Mouse (Mus musculus) layer of hippocampus, adult 11-12 months (tissue): ENCODE measurements around the gene Chn1.
A peak's percentile ranks its signal among the peaks of the same experiment; 100 is the strongest.

Experiments used
- DNase-seq: peaks from one replicate; pipeline ENCODE4 v3.0.0; 2022; ENCODE audit warnings: low spot score

The Chn1 gene

GRCm38 (mm10) chr2:73745647-73746374, 29.3 kb downstream of the Chn1 start:
- peak; percentile 59 for DNase-seq

DNA sequence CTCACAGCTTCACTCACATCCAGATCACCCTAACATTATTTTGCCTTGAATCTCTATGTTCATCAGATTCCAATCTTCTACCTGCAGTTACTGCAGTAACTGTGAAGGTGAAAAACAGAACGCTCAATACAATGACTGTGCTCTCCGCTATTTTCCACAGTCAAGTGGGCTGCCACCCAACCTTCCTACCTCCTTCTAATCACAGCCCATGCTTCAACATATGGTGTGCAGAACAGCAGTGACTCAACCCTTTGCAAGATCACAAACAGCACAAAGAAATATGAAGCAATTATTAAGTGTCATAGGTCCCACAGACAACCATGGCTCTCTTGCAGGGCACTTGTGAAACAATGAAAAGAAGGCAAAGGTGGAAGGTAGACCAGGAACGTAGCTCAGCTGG, 33.9 kb downstream of the Chn1 start:
- peak; percentile 40 for DNase-seq

- DNase-seq: no peak
These were observed 47.3 kb downstream of the Chn1 start for GRCm38 (mm10) chr2:73727868-73728267.

DNA sequence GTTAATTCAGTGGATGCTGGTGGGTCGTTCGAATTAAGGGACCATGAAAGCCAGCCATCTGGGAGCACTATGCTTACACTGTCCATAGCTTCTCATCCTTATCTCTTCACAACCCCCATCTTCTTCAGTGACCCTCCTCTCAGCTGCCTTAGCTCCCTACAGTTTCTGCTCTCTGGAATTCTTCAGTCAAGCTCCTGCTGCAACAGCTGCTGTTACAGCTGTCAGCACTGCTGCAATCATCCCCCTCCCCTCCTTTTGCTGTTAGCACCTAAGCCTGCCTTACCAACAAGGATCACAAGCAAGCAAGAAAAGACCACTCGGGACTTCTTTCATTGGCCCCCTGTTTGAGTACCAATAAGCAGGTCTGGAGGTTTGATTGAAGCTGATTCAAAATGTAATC, 50.2 kb downstream of the Chn1 start:
- no peak for DNase-seq

- DNase-seq: no peak
These were observed 53.3 kb downstream of the Chn1 start for GRCm38 (mm10) chr2:73721821-73722220.

GRCm38 (mm10) chr2:73712481-73712880, 62.7 kb downstream of the Chn1 start:
- DNase-seq: no peak

- no peak for DNase-seq
These were observed 82.1 kb downstream of the Chn1 start for GRCm38 (mm10) chr2:73693045-73693444.

GRCm38 (mm10) chr2:73690783-73691604, 84.2 kb downstream of the Chn1 start:
- no peak for DNase-seq

DNA sequence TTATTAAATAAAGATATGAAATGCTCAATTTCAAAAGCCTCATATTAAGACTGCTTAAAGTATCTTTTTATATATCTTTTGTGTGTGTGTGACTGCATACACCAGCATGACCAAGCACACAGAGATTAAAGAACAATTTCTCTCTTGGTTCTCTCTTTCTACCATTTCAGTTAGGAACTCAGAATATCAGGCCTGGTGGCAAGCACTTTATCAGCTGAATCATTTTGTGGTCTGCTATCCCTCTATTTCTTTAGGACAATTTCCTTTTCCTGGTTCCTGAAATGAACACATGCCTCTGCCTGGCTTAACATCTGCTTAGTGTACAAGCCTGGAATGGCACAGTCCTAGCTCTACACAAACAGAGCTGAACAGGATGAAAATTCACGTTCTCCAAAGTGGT, 92.6 kb downstream of the Chn1 start:
- DNase-seq: no peak

DNA sequence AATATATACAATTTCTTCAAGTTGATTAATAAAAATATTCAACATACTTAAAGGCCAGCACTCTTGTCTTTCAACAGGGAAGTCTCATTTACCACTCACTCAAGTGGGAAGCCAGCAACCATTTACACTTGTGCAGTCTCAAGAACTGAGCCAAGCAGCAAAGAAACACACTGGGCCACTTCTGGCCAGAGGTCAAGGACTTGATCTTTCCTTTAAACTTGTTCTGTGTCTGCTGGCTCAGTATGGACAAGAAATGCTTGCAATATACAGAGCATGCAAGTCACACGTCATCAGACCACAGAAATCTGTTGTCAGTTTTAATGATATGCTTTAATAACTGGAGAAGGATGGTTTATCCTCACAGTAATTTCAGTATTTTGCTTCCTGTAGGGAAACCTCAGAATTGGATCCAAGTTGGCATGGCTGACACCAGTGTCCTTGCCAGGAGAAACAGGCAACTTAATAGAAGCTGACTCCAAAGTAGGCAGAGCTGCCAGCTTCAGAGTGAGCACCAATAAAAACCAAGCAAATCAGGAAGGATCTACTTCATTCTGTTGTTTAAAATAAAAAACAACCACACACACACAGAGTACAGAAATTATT, 94.6 kb downstream of the Chn1 start:
- DNase-seq: no peak

DNA sequence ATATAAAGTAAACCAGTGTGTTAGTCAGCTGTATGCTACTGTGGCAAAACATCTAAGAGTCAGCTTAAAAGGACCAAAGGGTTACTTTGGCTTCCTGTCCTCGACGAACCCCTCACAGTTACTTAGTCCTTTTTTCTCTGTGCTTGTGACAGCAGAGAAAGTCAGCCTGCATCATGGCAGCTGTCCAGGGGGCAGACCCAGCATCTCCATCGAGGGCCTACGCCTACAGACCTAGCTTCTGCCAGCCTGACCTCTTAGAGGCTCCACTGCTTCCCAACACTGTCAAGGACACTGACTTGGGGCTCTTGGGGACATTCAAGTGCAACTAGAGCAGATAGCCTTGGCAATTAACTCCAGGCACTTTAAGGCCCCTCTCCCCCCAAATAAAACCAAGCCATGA, 106.5 kb downstream of the Chn1 start:
- DNase-seq: no peak

DNA sequence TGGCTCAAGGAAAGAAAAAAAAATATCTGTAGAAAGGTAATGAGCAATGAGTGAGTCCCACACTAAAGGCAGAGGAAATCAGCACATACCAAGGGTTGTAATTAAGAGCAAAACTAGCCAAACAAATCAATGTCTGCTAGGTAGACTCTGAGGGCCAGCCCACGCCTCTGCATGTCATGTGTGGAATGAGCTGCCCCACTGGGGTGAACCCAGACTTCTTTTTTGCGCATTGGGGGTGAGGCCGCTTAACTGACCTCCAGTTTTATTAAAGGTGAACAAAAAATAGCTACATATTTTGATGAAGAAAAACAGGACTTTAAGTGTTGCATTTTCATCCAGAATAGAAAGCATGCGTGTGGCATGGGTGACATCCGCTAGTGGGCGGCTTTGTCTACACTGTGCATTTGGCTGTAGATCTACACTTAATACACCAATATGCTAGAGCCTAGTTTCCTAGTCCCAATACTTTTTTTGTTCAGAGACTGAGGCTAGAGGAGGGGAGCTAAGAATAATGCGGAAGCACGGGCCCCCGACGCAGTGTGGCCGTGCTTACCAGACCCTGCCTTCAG, 114.5 kb downstream of the Chn1 start:
- no peak for DNase-seq

DNA sequence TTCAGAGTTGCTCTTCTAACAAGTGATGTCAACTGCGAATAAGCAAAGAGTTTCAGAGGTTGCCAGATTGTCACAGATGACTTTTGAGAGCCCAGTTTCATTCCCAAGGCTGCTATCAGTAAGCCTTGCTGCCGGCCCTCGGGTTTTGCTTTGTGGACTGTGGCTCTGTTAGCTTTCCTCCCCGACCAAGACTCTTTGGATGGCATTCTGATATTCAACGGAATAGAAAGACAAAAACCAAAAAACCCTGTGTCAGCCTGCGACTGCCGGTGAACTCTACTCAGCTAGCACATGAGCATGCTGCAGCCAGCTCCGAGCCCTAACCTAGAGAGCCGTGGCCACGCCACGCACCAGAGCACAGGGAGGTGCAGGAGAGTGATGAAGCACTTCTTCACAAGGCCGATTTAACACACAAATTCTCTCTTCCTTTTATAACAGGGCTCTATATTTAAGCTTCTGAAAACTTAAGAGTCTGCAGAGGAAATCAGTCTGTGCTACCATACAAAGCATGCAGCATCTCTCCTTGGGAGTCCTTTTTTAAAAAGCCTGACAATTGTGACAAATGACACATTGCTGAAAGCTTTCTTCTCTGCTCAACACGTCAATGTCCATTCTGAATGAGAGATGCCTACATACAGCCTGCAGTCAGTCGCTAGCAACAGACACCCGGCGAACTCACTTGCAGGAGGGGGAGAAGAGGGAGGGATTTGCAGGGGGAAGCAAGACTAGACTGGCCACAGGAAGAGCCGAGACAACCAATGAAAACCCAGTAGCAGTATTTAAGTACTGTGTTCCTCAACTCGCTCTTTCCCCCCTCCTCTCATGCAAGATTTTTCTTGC, 115.2 kb downstream of the Chn1 start:
- peak; percentile 80 for DNase-seq

GRCm38 (mm10) chr2:73659041-73659440, 116.1 kb downstream of the Chn1 start:
- no peak for DNase-seq

- DNase-seq: no peak
These were observed 117.2 kb downstream of the Chn1 start for GRCm38 (mm10) chr2:73657961-73658360.

DNA sequence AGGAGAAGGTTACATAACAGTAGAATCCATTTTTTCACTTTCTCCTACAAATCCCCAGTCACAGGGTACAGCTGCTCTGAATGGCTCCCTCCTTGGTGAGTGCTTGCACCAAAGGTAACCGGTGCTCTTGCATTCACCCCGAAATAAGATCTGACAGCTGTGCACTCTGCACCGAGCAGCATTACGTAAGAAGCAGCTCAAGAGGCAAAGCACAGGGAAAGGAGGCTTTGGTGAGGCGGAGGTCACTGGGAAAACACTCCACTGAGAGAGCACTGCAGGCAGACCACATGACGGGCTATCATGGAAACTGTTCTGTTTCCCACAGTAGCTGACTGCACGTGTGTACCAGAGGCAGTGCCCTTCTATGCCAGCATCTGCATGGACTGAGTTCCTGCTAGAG, 118.0 kb downstream of the Chn1 start:
- DNase-seq: peak; percentile 69

DNA sequence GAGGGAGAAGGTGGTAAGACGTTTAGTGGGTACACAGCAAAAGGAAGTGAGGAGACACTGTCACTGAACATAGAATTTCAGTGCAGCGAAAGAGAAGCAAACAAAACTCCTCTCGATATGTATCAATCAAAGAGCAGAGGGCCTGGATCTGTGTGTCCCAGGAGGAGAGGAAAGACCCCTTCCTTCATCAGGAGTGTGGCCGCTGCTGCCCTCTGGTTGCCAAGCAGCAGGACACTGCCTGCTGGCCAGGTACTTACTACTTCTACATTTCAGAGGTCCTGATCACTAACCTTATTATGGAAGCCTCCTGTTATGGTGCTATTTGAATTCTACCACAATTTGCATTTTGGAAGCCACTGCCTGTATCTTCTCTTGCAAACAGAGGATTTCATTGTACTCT, 119.5 kb downstream of the Chn1 start:
- no peak for DNase-seq

- no peak for DNase-seq
These were observed 120.3 kb downstream of the Chn1 start for GRCm38 (mm10) chr2:73654892-73655243.

DNA sequence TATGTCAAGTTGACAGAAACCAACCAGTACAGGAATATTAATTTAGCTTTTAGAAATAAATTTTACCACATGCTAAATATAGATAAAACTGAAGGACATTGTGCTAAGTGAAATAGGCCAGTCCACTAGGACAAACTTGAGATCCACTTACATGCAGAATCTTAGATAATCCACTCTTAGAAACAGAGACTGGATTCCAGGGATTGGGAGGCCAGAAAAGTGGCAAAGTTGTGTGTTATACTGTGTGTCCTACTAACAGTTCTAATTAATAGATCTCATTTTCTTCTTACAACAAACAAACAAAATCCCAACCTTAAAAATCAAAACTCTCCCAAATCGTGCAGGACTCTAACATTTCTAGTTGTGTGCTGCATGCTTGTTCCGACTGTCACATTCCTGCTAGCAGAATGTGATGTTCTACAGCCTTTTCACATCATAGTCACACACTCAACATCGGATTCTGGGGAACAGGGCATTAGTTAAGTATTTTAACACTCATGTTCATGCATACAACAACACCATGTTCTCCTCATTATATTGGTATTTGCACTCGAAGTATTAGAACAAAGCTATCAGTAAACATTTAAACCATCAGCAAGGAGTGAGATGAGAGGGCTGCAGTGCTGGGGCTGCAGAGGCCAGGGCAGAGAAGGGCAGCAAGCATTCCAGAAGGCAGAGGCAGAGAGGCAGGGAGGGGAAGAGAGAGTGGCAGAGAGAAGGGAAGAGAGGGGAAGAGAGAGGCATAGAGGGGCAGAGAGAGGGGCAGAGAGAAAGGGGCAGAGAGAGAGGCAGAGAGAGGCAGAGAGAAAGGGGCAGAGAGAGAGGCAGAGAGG, 120.9 kb downstream of the Chn1 start:
- no peak for DNase-seq

DNA sequence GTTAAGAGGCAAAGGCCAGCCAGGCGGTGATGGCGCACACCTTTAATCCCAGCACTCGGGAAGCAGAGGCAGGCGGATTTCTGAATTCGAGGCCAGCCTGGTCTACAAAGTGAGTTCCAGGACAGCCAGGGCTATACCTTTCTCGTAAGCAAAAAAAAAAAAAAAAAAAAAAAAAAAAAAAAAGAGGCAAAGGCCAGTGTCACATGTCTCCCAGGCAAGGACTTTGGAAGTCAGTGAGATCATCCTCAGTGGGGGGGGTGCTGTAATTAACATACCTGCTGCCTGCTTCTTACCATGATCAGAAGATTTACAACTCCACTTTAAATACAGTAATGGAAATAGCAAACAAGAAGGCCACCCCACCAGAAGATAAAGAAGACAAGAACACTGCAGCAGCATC, 137.5 kb downstream of the Chn1 start:
- DNase-seq: no peak

DNA sequence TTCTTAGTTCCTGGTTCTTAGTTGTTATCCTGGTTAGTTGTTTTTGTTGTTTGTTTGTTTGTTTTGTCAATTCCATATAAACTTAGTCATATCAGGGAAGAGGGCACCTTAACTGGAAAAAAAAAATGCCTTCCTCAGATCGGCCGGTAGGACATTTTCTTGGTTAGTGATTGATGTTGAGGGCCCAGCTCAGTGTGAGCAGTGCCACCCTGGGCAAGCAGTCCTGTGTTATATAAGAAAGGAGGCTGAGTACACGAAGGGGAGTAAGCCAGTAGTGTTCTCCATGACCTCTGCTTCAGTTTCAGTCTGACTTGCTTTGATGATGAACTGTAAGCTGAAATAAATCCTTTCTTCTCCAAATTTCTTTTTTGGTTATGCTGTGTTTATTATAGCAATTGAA, 138.8 kb downstream of the Chn1 start:
- no peak for DNase-seq
